Mouse (Mus musculus) megakaryocyte, embryonic 14.5 days (primary cell): ENCODE results near the gene Tagln.

Source experiments
- FLI1 ChIP-seq: IDR thresholded peaks from 2 replicates; pipeline ENCODE4 v1.6.1; 2012; ENCODE audit warnings: low read length, inconsistent platforms, mixed read lengths
- GATA1 ChIP-seq: IDR thresholded peaks from 3 replicates; pipeline ENCODE4 v1.6.1; 2012; ENCODE audit warnings: mixed read lengths, low read length, inconsistent platforms, borderline replicate concordance

- no peak for TF ChIP-seq GATA1
- TF ChIP-seq FLI1 = no peak
Measured at GRCm38 (mm10) chr9:45905196-45905595, 30.7 kb downstream of the Tagln start.
